Mouse (Mus musculus) ES-E14 (cell line): ENCODE measurements around the gene Gigyf2. TPM values are rescaled to one million over a fixed set of nuclear protein-coding genes. Genes with fewer than 3 reads are reported as not detected.

Experiments used
- DNase-seq: peaks from one replicate; pipeline ENCODE4 v3.0.0-alpha.2; 2013; ENCODE audit warnings: low read depth, low spot score
- H3K27ac ChIP-seq: 2 replicates; pipeline ENCODE4 v1.5.1; 2012; ENCODE audit warnings: low read depth, mild to moderate bottlenecking, low read length, moderate library complexity, mixed read lengths; ENCODE audit not compliant: poor library complexity, insufficient read depth, severe bottlenecking
- H3K36me3 ChIP-seq: 2 replicates; pipeline ENCODE4 v1.6.1; 2012; ENCODE audit warnings: mild to moderate bottlenecking, low read length, moderate library complexity, mixed read lengths; ENCODE audit not compliant: control insufficient read depth, poor library complexity, insufficient read depth, severe bottlenecking
- H3K4me1 ChIP-seq, 2 experiments: fragments of 150-350 bp in 1 of 2; sonication (generic) in 1 of 2; 2 replicates each; pipeline ENCODE4 v1.6.1; 2012; ENCODE audit warnings: low read length in 2 of 2, mild to moderate bottlenecking in 1 of 2, mixed read lengths in 1 of 2; ENCODE audit not compliant: control insufficient read depth in 2 of 2, insufficient read depth in 2 of 2, poor library complexity in 1 of 2
- H3K4me3 ChIP-seq, 2 experiments: fragments of 150-350 bp in 1 of 2; sonication (generic) in 1 of 2; 2 replicates each; pipeline ENCODE4 v1.5.1; 2012; ENCODE audit warnings: low read length in 2 of 2, low read depth in 1 of 2, mild to moderate bottlenecking in 1 of 2, mixed read lengths in 1 of 2; ENCODE audit not compliant: insufficient read depth in 1 of 2, poor library complexity in 1 of 2, severe bottlenecking in 1 of 2
- H3K9ac ChIP-seq: 2 replicates; pipeline ENCODE4 v1.6.1; 2012; ENCODE audit warnings: low read depth, mild to moderate bottlenecking, low read length, mixed read lengths; ENCODE audit not compliant: poor library complexity, insufficient read depth, severe bottlenecking
- H3K9me3 ChIP-seq: fragments of 150-350 bp; sonication (generic); 2 replicates; pipeline ENCODE4 v1.6.1; 2012; ENCODE audit warnings: low read depth, mild to moderate bottlenecking, low read length; ENCODE audit not compliant: control insufficient read depth, insufficient read depth
- CHD2 ChIP-seq: IDR thresholded peaks from 2 replicates; pipeline ENCODE4 v1.6.1; 2014; ENCODE audit warnings: mild to moderate bottlenecking, low read depth, low read length, inconsistent platforms
- HCFC1 ChIP-seq: IDR thresholded peaks from 2 replicates; pipeline ENCODE4 v1.6.1; 2012; ENCODE audit warnings: low read length, inconsistent platforms, borderline replicate concordance; ENCODE audit not compliant: insufficient read depth
- MAFK ChIP-seq: IDR thresholded peaks from 2 replicates; pipeline ENCODE4 v1.6.1; 2014; ENCODE audit warnings: mild to moderate bottlenecking, low read depth, low read length, inconsistent platforms; ENCODE audit not compliant: insufficient read depth
- ZC3H11A ChIP-seq: IDR thresholded peaks from 2 replicates; pipeline ENCODE4 v1.6.1; 2012; ENCODE audit warnings: low read depth, mild to moderate bottlenecking, inconsistent platforms, low read length, borderline replicate concordance
- ZNF384 ChIP-seq: IDR thresholded peaks from 2 replicates; pipeline ENCODE4 v1.6.1; 2012; ENCODE audit warnings: low read depth, low read length, inconsistent platforms
- in situ Hi-C, 2 experiments: fragments of 600-800 bp; cut with MboI; formaldehyde crosslinking; loops; one replicate each; pipeline ENCODE4 v1.15.1; 2025; ENCODE audit warnings: low sequenced_read_pairs in 2 of 2, inconsistent platforms in 1 of 2; ENCODE audit not compliant: unreplicated experiment in 2 of 2
- total RNA-seq: library from RNA; depleted of rRNA; stranded (reverse); fragments of 300-350 nt; gene quantifications from 2 replicates; pipeline ENCODE4 v1.2.3, GENCODE M21; 2012

The Gigyf2 gene
- total RNA-seq, 1 experiment, result 58.7 TPM

- no peaks in the 10 kb centered on the region for H3K9me3 ChIP-seq
- no peak for DNase-seq
- peaks cover 2% of the 10 kb centered on the region in 2 experiments; a peak in 1 of 4 replicates for H3K4me1 ChIP-seq
- H3K27ac ChIP-seq, result no peak overlapping the region
- H3K9ac ChIP-seq, result no peak overlapping the region
- TF ChIP-seq HCFC1, result no peak
- TF ChIP-seq CHD2, result no peak
- no peak for TF ChIP-seq ZC3H11A
- TF ChIP-seq ZNF384, result no peak
- no peak for TF ChIP-seq MAFK
- H3K36me3 ChIP-seq, result no peaks in the 10 kb centered on the region; the same call in none of the 2 replicates
- H3K4me3 ChIP-seq, result no peak overlapping the region
- in situ Hi-C loops, result no loop called here
Measured at GRCm38 (mm10) chr1:87350576-87350975, 23.8 kb downstream of the Gigyf2 start.

DNA sequence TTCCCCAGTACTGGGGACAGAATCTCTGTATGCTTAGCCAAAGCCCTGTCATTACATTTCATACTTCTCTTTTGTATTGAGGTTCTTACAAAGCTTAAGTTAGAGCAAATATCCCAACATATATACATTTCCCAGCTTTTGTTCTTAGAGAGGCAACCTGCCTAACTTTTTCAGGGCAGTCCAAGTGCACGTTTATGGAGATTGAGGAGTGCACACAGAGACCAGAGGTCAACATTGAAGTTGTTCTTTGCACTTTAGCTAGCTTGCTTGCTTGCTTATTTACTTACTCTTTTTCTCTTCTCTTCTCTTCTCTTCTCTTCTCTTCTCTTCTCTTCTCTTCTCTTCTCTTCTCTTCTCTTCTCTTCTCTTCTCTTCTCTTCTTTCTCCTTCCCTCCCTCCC, 33.5 kb downstream of the Gigyf2 start:
- no peak for DNase-seq
- no peak for TF ChIP-seq HCFC1
- TF ChIP-seq MAFK, result no peak
- no peak for TF ChIP-seq CHD2
- 0 out of 2 replicates have a peak, but pooled peaks have one; percentile 37 for TF ChIP-seq ZNF384
- peaks cover 6% of the 10 kb centered on the region for H3K36me3 ChIP-seq
- H3K4me3 ChIP-seq, result no peak overlapping the region
- H3K27ac ChIP-seq, result no peak overlapping the region
- no peaks in the 10 kb centered on the region for H3K4me1 ChIP-seq
- no peaks in the 10 kb centered on the region for H3K9me3 ChIP-seq
- H3K9ac ChIP-seq, result no peak overlapping the region
- in situ Hi-C loops, result no loop called here

GRCm38 (mm10) chr1:87378024-87378560, 51.3 kb downstream of the Gigyf2 start:
- no peak overlapping the region for H3K4me3 ChIP-seq
- in situ Hi-C loops, result no loop called here
- H3K9ac ChIP-seq, result no peak overlapping the region
- H3K9me3 ChIP-seq, result no peaks in the 10 kb centered on the region
- no peak overlapping the region for H3K27ac ChIP-seq
- TF ChIP-seq ZNF384 (no peak), HCFC1 (no peak), MAFK (no peak), CHD2 (no peak), ZC3H11A (no peak)
- H3K36me3 ChIP-seq, result peaks cover 10% of the 10 kb centered on the region
- H3K4me1 ChIP-seq, result peaks cover 2 to 4% of the 10 kb centered on the region in 2 experiments; a peak in 1 of 4 replicates
- DNase-seq, result no peak

DNA sequence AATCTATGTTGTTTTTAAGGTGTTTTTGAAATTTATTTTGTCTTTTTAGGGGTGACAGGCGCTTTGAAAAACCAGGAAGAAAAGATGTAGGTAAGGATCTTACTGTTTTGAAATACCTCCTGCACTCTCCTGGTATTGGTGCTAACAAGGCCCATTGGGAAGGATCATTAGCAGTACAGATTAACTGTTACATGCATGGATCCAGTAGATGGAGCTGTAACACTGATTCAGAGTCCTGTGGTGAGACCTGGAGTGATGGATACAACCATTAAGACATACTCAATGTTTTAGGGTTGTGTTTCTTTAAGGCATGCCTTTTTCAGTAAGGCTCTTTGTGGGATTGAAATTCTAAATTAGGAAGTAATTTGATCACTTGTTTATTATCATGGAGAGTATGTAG, 53.1 kb downstream of the Gigyf2 start:
- in situ Hi-C loops, result no loop called here
- DNase-seq, result peak; percentile 27

DNA sequence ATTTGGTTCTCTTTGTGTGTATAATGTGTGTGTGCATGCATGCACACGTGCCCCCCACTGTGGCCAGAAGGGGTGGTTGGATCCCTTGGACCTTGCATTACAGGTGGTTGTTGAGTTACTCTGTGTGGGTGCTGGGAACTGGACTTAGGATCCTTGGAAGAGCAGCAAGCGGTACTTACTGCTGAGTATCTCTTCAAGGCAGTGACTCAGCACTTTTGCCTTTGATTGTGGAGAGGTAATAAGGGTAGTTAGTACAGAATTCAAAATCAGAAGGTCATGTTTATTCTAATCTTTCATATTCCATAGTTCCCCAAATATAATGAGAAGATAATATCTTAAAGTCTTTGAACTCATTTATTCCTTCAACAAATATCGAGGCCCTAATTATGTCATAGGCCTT, 54.4 kb downstream of the Gigyf2 start:
- no peak for DNase-seq
- in situ Hi-C loops, result no loop called here
- H3K9me3 ChIP-seq, result no peaks in the 10 kb centered on the region

More for the DNA sequence above, 53.1 kb downstream of the Gigyf2 start:
- Histone ChIP-seq H3K27ac (no peak overlapping the region), H3K9me3 (no peaks in the 10 kb centered on the region), H3K9ac (no peak overlapping the region), H3K4me3 (no peak overlapping the region), H3K36me3 (peaks cover 6% of the 10 kb centered on the region), H3K4me1 (peaks cover 2 to 4% of the 10 kb centered on the region in 2 experiments; a peak in 1 of 4 replicates)
- TF ChIP-seq ZNF384 (no peak), CHD2 (no peak), MAFK (no peak), ZC3H11A (no peak), HCFC1 (no peak)

More for the DNA sequence above, 54.4 kb downstream of the Gigyf2 start:
- Histone ChIP-seq H3K4me1 (peaks cover 2 to 4% of the 10 kb centered on the region in 2 experiments; a peak in 1 of 4 replicates), H3K4me3 (no peak overlapping the region), H3K27ac (no peak overlapping the region), H3K9ac (no peak overlapping the region), H3K36me3 (peaks cover 6% of the 10 kb centered on the region)
- TF ChIP-seq ZC3H11A (no peak), HCFC1 (no peak), ZNF384 (no peak), MAFK (peak; percentile 82), CHD2 (no peak)
